Mouse (Mus musculus): ENCODE measurements at regions not wholly inside any gene's neighbourhood (a gene's known extent, or its start where the extent isn't known, plus 50 kb on each side); places are given as distances from the start of the nearest gene placed in this dataset.

DNA sequence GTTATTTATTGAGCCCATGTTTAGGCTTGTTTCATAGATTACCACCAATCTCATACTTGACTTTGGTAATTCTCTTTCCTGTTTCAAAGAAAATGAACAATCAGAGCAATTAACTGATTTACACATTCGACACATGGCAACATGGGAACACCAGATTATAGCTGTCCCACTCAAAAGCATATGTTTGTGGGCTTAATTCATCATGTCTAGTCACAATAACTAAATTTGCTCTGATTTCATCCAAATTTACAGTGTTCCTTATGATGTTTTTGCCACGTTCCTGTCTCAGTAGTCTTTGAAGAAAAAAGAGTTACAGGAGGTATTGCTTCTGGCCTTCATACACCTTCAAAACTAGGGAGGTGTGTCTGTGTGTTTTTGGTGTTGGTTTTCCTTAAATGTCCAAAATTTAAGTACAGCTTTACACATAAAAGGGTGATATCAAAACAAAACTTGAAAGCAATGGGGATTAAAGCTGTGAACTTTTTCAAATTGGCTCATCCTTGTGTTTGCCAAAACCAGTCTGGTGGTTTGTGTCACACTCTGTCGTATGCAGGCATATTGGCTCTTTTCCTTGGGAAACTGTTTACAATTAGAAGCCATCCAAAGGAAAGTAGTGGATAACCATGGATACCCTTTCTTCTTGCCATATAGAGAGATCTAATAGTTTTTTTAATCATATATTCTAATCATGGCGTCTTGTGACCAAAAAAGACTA lies 291.3 kb downstream of the Etv1 start:
- TF ChIP-seq CTCF (IDR thresholded peaks at IDR 0.05; ENCODE audit: control insufficient read depth, insufficient read depth, low read length) (no peak), POLR2A (IDR thresholded peaks at IDR 0.05; ENCODE audit: borderline replicate concordance, control insufficient read depth, low read depth, low read length) (no peak)
